Mouse (Mus musculus) hindbrain, postnatal 0 days (tissue): ENCODE measurements around the gene Epas1. TPM values are rescaled to one million over a fixed set of nuclear protein-coding genes. Genes with fewer than 3 reads are reported as not detected.

ENCODE experiments used
- ATAC-seq: fragments of 200-750 bp; cut with Nextera tagmentation; 2 replicates; pipeline ENCODE4 v1.8.0; 2017; ENCODE audit warnings: mild to moderate bottlenecking, moderate TSS enrichment, moderate library complexity
- DNase-seq: peaks from one replicate; pipeline ENCODE4 v3.0.0-alpha.2; 2015; ENCODE audit warnings: low spot score
- H3K27ac ChIP-seq: fragments of 300-500 bp; sonication (generic); 2 replicates; pipeline ENCODE4 v1.5.1; 2014; ENCODE audit warnings: mild to moderate bottlenecking
- H3K27me3 ChIP-seq: fragments of 300-500 bp; sonication (generic); 2 replicates; pipeline ENCODE4 v1.6.1; 2014; ENCODE audit warnings: low read length, mixed read lengths; ENCODE audit not compliant: insufficient read depth
- H3K36me3 ChIP-seq: fragments of 300-500 bp; sonication (generic); 2 replicates; pipeline ENCODE4 v1.6.1; 2014; ENCODE audit warnings: low read length, mixed read lengths; ENCODE audit not compliant: insufficient read depth
- H3K4me1 ChIP-seq: fragments of 300-500 bp; sonication (generic); 2 replicates; pipeline ENCODE4 v1.6.1; 2014; ENCODE audit warnings: antibody characterized with exemption, low read length, mixed read lengths; ENCODE audit not compliant: insufficient read depth
- H3K4me2 ChIP-seq: fragments of 300-500 bp; sonication (generic); 2 replicates; pipeline ENCODE4 v1.6.1; 2014; ENCODE audit warnings: low read depth, mild to moderate bottlenecking, low read length, moderate library complexity, mixed read lengths
- H3K4me3 ChIP-seq: fragments of 300-500 bp; sonication (generic); 2 replicates; pipeline ENCODE4 v1.5.1; 2014; ENCODE audit warnings: low read length
- H3K9ac ChIP-seq: fragments of 300-500 bp; sonication (generic); replicated peaks from 2 replicates; pipeline ENCODE4 v1.6.1; 2014; ENCODE audit warnings: mild to moderate bottlenecking, low read length, moderate library complexity, mixed read lengths
- H3K9me3 ChIP-seq: fragments of 300-500 bp; sonication (generic); 2 replicates; pipeline ENCODE4 v1.6.1; 2016; ENCODE audit warnings: low read length, mixed read lengths
- CTCF ChIP-seq: IDR thresholded peaks from 2 replicates; pipeline ENCODE4 v1.5.1; 2016; ENCODE audit warnings: antibody characterized with exemption, control low read depth, low read depth
- WGBS: fragments of 180-500 bp; shearing (Covaris S2); extraction: QIAGEN DNeasy Blood & Tissue Kit; methylation state at CpG from one replicate; pipeline ENCODE4 v1.1.7; 2014; 5-methylcytosine and 5-hydroxymethylcytosine counted together
- polyA plus RNA-seq: library from polyadenylated mRNA; unstranded; fragments of >200 nt; fragmentation: Nextera tagmentation; extraction: Ambion mirVana; gene quantifications from 2 replicates; pipeline ENCODE4 v1.2.1, GENCODE M21; 2015
- total RNA-seq: library from RNA; depleted of rRNA; stranded (reverse); fragments of >200 nt; gene quantifications from 2 replicates; pipeline ENCODE4 v1.2.3, GENCODE M21; 2014

The Epas1 gene
- total and polyA plus RNA-seq, 2 experiments from 2014 or later = 5.6 to 16.7 TPM

DNA sequence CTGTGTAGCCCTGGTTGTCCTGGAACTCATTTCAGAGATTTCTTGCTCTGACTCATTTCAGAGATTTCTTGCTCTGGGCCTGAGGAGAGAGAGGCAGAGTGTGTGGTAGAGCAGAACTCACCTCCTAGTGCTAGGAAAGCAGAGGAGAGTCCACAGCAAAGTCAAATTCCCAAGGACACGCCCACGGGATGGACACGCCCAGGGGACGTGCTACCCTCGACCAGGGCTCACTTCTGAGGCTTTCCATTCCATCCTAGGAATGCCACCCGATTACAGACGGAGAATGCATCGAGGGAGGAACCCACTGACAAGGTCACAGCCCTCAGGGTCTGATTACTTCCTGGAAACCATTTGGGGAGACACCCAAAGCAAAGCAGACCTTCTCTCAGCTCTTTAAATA lies 39.9 kb upstream of the Epas1 start:
- Histone ChIP-seq H3K9me3 (no peaks in the 10 kb centered on the region), H3K9ac (no peak overlapping the region), H3K27me3 (no peaks in the 10 kb centered on the region), H3K27ac (no peak overlapping the region), H3K4me2 (no peak overlapping the region), H3K4me3 (no peak overlapping the region), H3K36me3 (no peaks in the 10 kb centered on the region), H3K4me1 (no peaks in the 10 kb centered on the region)
- no peak for TF ChIP-seq CTCF
- no peak for DNase-seq
- no peak for ATAC-seq
- 41% methylated on average over 8 of the region's 8 CpGs for WGBS

GRCm38 (mm10) chr17:86724786-86725415 lies 28.6 kb upstream of the Epas1 start:
- Histone ChIP-seq H3K27ac (no peak overlapping the region), H3K9ac (no peak overlapping the region), H3K4me1 (no peaks in the 10 kb centered on the region), H3K27me3 (no peaks in the 10 kb centered on the region), H3K9me3 (no peaks in the 10 kb centered on the region), H3K36me3 (no peaks in the 10 kb centered on the region), H3K4me2 (no peak overlapping the region), H3K4me3 (no peak overlapping the region)
- 73% methylated on average over 8 of the region's 8 CpGs for WGBS
- ATAC-seq (no peak), DNase-seq (no peak)
- TF ChIP-seq CTCF = no peak

DNA sequence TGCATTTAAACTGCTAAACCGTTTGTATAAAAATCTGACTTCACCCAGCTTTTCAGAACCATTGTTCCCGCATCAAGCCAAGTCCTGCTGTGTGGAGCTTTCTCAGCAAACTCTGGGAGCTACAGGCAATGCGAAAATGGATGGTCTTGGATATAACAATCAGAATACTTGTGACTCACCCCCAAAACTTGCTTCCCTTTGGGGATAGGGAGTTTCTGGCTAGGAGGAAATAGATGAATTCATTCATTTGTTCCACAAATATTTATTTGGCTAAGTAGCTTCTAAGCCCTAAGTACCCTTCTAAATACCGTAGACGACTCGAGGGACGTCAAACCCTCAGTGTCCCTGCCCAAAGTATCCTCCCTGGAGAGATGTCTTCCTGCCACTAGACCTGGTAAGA lies 27.0 kb upstream of the Epas1 start:
- WGBS = 69% methylated on average over 7 of the region's 7 CpGs
- Histone ChIP-seq H3K9ac (no peak overlapping the region), H3K9me3 (no peaks in the 10 kb centered on the region), H3K36me3 (no peaks in the 10 kb centered on the region), H3K4me1 (no peaks in the 10 kb centered on the region), H3K4me2 (no peak overlapping the region), H3K27me3 (no peaks in the 10 kb centered on the region), H3K27ac (no peak overlapping the region), H3K4me3 (no peak overlapping the region)
- DNase-seq (no peak), ATAC-seq (no peak)
- TF ChIP-seq CTCF = no peak

DNA sequence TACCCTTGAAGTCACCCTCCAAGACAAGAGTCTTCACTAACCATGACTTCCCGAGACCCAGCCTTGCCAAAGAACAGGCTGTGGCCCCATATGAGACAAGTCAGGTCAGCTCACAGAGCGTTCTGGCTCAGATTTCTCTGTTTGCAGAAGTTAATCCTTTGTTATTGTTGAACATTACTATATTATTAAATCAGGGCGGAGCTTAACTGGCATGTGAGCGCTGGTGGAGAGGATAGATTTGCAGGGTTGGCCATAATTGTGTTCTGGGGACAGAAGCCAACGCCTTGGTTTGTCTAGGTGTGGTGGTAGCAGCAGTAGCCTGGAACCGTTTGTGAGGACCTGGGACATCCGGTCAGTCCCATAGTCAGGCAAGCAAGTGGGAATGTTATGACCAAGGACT lies 26.5 kb upstream of the Epas1 start:
- TF ChIP-seq CTCF = no peak

DNA sequence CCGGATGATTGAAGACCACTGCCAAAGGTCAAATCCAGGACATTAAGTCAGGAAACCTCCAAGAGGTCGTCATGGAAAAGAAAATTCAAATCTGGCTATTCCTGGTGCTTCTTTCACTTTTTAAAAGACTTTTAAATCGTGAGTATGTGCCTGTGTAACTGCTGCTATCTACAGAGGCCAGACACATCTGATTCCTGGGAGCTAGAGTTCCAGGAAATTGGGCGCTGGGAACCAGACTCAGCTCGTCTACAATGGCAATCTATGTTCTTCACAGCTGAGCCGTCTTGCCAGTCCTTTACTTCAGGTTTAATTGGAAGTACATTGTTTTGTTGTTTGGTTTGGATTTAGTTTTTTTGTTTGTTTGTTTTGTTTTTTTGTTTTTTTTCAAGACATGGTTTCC lies 22.2 kb upstream of the Epas1 start:
- DNase-seq = no peak
- H3K9me3 ChIP-seq = no peaks in the 10 kb centered on the region
- H3K27me3 ChIP-seq = no peaks in the 10 kb centered on the region
- no peak overlapping the region for H3K4me2 ChIP-seq
- no peak overlapping the region for H3K27ac ChIP-seq
- H3K36me3 ChIP-seq = no peaks in the 10 kb centered on the region
- 81% methylated on average over 6 of the region's 6 CpGs for WGBS
- no peak overlapping the region for H3K9ac ChIP-seq
- H3K4me1 ChIP-seq = no peaks in the 10 kb centered on the region
- no peak for ATAC-seq
- TF ChIP-seq CTCF = no peak
- H3K4me3 ChIP-seq = no peak overlapping the region

More for the DNA sequence above, 26.5 kb upstream of the Epas1 start:
- Histone ChIP-seq H3K4me1 (no peaks in the 10 kb centered on the region), H3K36me3 (no peaks in the 10 kb centered on the region), H3K9me3 (no peaks in the 10 kb centered on the region), H3K9ac (no peak overlapping the region), H3K4me2 (no peak overlapping the region), H3K27ac (no peak overlapping the region), H3K4me3 (no peak overlapping the region), H3K27me3 (no peaks in the 10 kb centered on the region)
- no peak for ATAC-seq
- 89% methylated on average over 7 of the region's 7 CpGs for WGBS
- no peak for DNase-seq

DNA sequence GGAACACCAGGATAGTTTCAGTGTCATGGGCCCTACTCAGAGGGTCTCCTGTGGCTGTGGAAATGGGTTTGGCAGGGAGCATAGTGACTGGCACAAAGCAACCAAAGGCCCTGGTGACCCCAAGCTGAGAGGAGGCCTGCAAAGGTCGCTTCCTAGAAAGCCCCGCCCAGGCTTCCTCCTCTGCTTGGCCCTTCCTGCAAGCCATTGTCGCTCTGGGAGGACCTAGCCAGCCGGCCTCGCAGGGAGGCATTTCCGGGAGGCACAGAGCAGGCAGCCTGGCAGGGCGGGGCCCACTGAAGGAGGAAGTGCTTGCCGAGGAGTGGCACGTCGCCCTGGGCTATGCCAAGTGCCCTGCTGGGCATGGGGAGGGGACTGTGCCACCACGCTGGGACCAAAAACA lies 21.5 kb upstream of the Epas1 start:
- Histone ChIP-seq H3K27ac (no peak overlapping the region), H3K4me2 (0 out of 2 replicates have a peak overlapping the region, but pooled peaks have one; percentile 13), H3K9ac (no peak overlapping the region), H3K4me3 (no peak overlapping the region), H3K36me3 (no peaks in the 10 kb centered on the region), H3K9me3 (no peaks in the 10 kb centered on the region), H3K27me3 (no peaks in the 10 kb centered on the region), H3K4me1 (no peaks in the 10 kb centered on the region)
- DNase-seq (peak; percentile 49), ATAC-seq (peak; percentile 82; the same call in 1 of the 2 replicates)
- 6% methylated on average over 11 of the region's 11 CpGs for WGBS
- TF ChIP-seq CTCF = no peak

DNA sequence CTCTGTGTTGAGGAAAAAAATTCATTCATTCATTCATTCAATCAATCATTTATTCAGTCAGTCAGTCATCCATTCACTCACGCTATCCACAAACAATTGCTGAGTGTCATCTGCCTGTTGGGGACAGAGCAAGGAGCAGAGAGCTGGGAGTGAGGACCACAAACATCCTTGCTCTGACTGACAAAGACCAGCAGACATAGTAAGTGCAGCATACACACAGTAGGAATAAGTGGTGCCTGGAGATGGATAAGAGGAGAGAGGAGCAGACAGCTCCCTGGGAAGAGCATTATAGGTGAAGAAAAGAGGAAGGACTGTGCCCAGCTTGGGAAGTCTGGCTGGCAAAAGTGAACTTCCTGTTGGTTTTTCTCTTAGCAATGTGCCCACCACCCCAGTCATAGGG lies 21.0 kb upstream of the Epas1 start:
- Histone ChIP-seq H3K4me2 (no peak overlapping the region), H3K4me3 (no peak overlapping the region), H3K27ac (no peak overlapping the region), H3K9ac (no peak overlapping the region), H3K27me3 (no peaks in the 10 kb centered on the region), H3K4me1 (no peaks in the 10 kb centered on the region), H3K9me3 (no peaks in the 10 kb centered on the region), H3K36me3 (no peaks in the 10 kb centered on the region)
- 81% methylated on average over 1 of the region's 1 CpGs for WGBS
- TF ChIP-seq CTCF = no peak
- no peak for DNase-seq
- no peak for ATAC-seq
